Mouse (Mus musculus): Measurements from ENCODE around the gene Spen.
"Not testable (repeated sequence)": the region's sequence is repeated elsewhere in the genome, so short reads cannot be mapped to it uniquely, and the experiment has no call there.

- not testable (repeated sequence) for TF ChIP-seq POLR2A (IDR thresholded peaks at IDR 0.05; ENCODE audit: control insufficient read depth, extremely low read depth, insufficient read depth, low read length, poor library complexity); CTCF (IDR thresholded peaks at IDR 0.05; ENCODE audit: borderline replicate concordance, control insufficient read depth, extremely low read depth, insufficient read depth, low read length, poor library complexity)
Measured at GRCm38 (mm10) chr4:141556163-141556562, 17.8 kb upstream of the Spen start.

Data from thymus, adult 2 months (tissue).